Mouse (Mus musculus) limb, embryonic 15.5 days (tissue): ENCODE measurements around the gene Rpa1. TPM values are rescaled to one million over a fixed set of nuclear protein-coding genes. Genes with fewer than 3 reads are reported as not detected.
A peak's percentile ranks its signal among the peaks of the same experiment; 100 is the strongest.

Experiments used
- ATAC-seq: fragments of 200-750 bp; cut with Nextera tagmentation; 2 replicates; pipeline ENCODE4 v1.8.0; 2017; ENCODE audit warnings: low read depth, moderate TSS enrichment; ENCODE audit not compliant: insufficient number of reproducible peaks, low FRiP score, low TSS enrichment
- H3K27ac ChIP-seq: fragments of 300-500 bp; sonication (generic); 2 replicates; pipeline ENCODE4 v1.5.1; 2015; ENCODE audit warnings: moderate library complexity, mild to moderate bottlenecking, inconsistent platforms
- H3K27me3 ChIP-seq: fragments of 300-500 bp; sonication (generic); 2 replicates; pipeline ENCODE4 v1.6.1; 2015; ENCODE audit warnings: inconsistent platforms
- H3K36me3 ChIP-seq: fragments of 300-500 bp; sonication (generic); 2 replicates; pipeline ENCODE4 v1.6.1; 2015; ENCODE audit warnings: inconsistent platforms
- H3K4me1 ChIP-seq: fragments of 300-500 bp; sonication (generic); 2 replicates; pipeline ENCODE4 v1.6.1; 2015; ENCODE audit warnings: inconsistent platforms
- H3K4me2 ChIP-seq: fragments of 300-500 bp; sonication (generic); 2 replicates; pipeline ENCODE4 v1.6.1; 2015; ENCODE audit warnings: mild to moderate bottlenecking, inconsistent platforms
- H3K4me3 ChIP-seq: fragments of 300-500 bp; sonication (generic); 2 replicates; pipeline ENCODE4 v1.5.1; 2015; ENCODE audit warnings: mild to moderate bottlenecking, inconsistent platforms
- H3K9ac ChIP-seq: fragments of 300-500 bp; sonication (generic); 2 replicates; pipeline ENCODE4 v1.6.1; 2015; ENCODE audit warnings: inconsistent platforms
- H3K9me3 ChIP-seq: fragments of 300-500 bp; sonication (generic); 2 replicates; pipeline ENCODE4 v1.6.1; 2016; ENCODE audit warnings: inconsistent platforms
- WGBS: fragments of 180-500 bp; shearing (Covaris S2); methylation state at CpG from one replicate; pipeline ENCODE4 v1.1.7; 2015; 5-methylcytosine and 5-hydroxymethylcytosine counted together
- polyA plus RNA-seq: library from polyadenylated mRNA; unstranded; fragments of >200 nt; fragmentation: Nextera tagmentation; extraction: Ambion mirVana; gene quantifications from 2 replicates; pipeline ENCODE4 v1.2.1, GENCODE M21; 2015

Gene Rpa1
- polyA plus RNA-seq, 1 experiment from 2014 or later, result 102 TPM

GRCm38 (mm10) chr11:75269213-75269612, 78.9 kb downstream of the Rpa1 start:
- Histone ChIP-seq H3K27ac (no peak overlapping the region), H3K36me3 (no peaks in the 10 kb centered on the region), H3K9ac (no peak overlapping the region), H3K4me3 (no peak overlapping the region), H3K27me3 (no peaks in the 10 kb centered on the region), H3K4me1 (peaks cover 18% of the 10 kb centered on the region; the same call in 1 of the 2 replicates), H3K4me2 (no peak overlapping the region), H3K9me3 (no peaks in the 10 kb centered on the region)
- no peak for ATAC-seq
- WGBS, result 76% methylated on average over 4 of the region's 4 CpGs

DNA sequence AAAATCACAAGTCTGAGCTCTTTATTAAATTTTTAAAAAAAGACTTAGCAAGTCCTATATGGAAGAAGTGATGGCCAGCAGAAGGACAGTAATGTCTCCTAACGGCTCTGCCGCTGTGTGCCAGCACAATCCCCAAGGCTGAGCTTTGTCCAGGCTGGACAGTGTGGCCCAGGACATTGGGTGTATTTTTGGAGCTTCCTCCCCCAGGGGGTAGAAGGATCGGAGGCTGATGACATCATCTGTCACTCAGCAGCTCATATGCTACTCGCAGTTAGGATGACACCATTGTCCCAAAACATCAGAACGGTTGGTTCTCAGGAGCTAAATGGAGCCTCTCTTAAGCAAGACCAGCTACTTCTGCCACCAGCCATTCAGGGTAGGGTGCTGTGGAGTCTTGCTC, 79.6 kb downstream of the Rpa1 start:
- ATAC-seq, result no peak
- Histone ChIP-seq H3K27me3 (no peaks in the 10 kb centered on the region), H3K27ac (peak overlapping the region; percentile 12; the same call in 1 of the 2 replicates), H3K4me2 (no peak overlapping the region), H3K9ac (no peak overlapping the region), H3K9me3 (no peaks in the 10 kb centered on the region), H3K4me3 (no peak overlapping the region), H3K4me1 (peaks cover 22% of the 10 kb centered on the region), H3K36me3 (no peaks in the 10 kb centered on the region)
- WGBS, result 69% methylated on average over 5 of the region's 5 CpGs

DNA sequence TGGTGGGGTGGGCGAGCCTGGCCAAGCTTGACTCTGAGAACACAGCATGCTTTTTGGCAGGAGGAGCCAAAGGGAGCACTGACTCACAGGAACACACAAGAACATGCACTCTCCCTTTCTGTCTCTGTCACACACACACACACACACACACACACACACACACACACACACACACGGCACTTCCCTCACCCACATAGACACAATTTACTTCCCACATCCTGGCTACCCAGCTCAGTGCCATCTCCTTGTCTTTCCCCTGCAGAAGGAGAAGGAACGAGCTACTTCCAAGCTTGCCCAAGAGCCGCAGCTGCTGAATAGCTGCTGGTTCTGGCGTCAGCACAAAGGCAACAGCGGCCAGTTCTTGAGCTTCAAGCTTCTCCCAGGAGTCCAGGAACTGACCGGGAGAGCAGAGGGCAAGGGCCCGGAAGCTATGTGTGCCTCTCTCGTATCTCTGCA, 80.3 kb downstream of the Rpa1 start:
- Histone ChIP-seq H3K9ac (no peak overlapping the region), H3K4me1 (peaks cover 24% of the 10 kb centered on the region), H3K4me2 (no peak overlapping the region), H3K27ac (peak overlapping the region; percentile 12; the same call in 1 of the 2 replicates), H3K27me3 (no peaks in the 10 kb centered on the region), H3K36me3 (no peaks in the 10 kb centered on the region), H3K4me3 (no peak overlapping the region), H3K9me3 (no peaks in the 10 kb centered on the region)
- no peak for ATAC-seq
- WGBS, result 59% methylated on average over 9 of the region's 9 CpGs

- H3K27ac ChIP-seq, result no peak overlapping the region
- no peaks in the 10 kb centered on the region for H3K9me3 ChIP-seq
- H3K36me3 ChIP-seq, result no peaks in the 10 kb centered on the region
- ATAC-seq, result no peak
- H3K9ac ChIP-seq, result no peak overlapping the region
- H3K4me3 ChIP-seq, result no peak overlapping the region
- 53% methylated on average over 15 of the region's 15 CpGs for WGBS
- no peaks in the 10 kb centered on the region for H3K27me3 ChIP-seq
- H3K4me1 ChIP-seq, result peaks cover 28% of the 10 kb centered on the region
- no peak overlapping the region for H3K4me2 ChIP-seq
Observed at GRCm38 (mm10) chr11:75265545-75265944, 82.6 kb downstream of the Rpa1 start.

- H3K27ac ChIP-seq, result no peak overlapping the region
- H3K9me3 ChIP-seq, result no peaks in the 10 kb centered on the region
- no peak overlapping the region for H3K4me2 ChIP-seq
- H3K36me3 ChIP-seq, result no peaks in the 10 kb centered on the region
- ATAC-seq, result no peak
- H3K9ac ChIP-seq, result no peak overlapping the region
- 83% methylated on average over 6 of the region's 6 CpGs for WGBS
- H3K4me1 ChIP-seq, result peaks cover 32% of the 10 kb centered on the region
- H3K27me3 ChIP-seq, result no peaks in the 10 kb centered on the region
- H3K4me3 ChIP-seq, result no peak overlapping the region
Observed at GRCm38 (mm10) chr11:75264550-75264949, 83.6 kb downstream of the Rpa1 start.

GRCm38 (mm10) chr11:75263964-75264312, 84.2 kb downstream of the Rpa1 start:
- Histone ChIP-seq H3K27ac (no peak overlapping the region), H3K9me3 (no peaks in the 10 kb centered on the region), H3K4me2 (no peak overlapping the region), H3K27me3 (no peaks in the 10 kb centered on the region), H3K9ac (no peak overlapping the region), H3K4me3 (no peak overlapping the region), H3K4me1 (peaks cover 32% of the 10 kb centered on the region), H3K36me3 (no peaks in the 10 kb centered on the region)
- 46% methylated on average over 6 of the region's 6 CpGs for WGBS
- ATAC-seq, result no peak

DNA sequence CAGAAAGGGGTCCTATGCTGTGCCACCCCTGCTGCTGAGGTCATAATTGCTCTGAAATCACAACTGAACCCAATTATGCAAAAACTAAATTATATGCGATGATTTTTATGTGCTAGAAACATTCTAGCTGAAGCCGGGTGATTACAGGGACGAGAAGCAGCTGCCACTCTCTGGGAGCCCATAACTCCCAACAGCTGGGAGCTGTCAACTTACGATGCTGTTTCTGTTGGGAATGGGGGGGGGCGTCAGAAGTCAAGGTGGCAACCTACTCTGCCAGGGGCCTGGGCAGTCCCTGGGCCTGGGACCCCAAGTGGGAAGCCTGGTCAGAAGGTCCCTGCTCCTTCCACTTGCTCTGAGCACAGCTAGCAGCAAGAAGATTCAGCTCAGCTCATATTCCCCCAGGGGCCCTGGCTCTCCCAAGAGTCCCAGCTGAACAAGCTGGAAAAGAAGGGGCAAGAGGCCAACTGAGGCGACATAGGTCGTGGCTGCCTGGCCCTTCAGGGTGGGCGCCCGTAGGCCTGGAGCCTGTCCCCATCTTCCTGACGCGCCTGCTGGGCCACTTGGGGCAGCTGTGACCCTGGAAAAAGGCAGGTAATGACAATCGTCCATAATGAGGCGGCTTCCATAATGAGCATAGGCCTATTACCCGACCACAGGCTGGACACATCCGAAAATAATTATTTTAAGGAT, 84.7 kb downstream of the Rpa1 start:
- no peak overlapping the region for H3K4me2 ChIP-seq
- WGBS, result 35% methylated on average over 15 of the region's 15 CpGs
- no peak overlapping the region for H3K9ac ChIP-seq
- H3K4me1 ChIP-seq, result peaks cover 32% of the 10 kb centered on the region
- no peaks in the 10 kb centered on the region for H3K36me3 ChIP-seq
- no peaks in the 10 kb centered on the region for H3K9me3 ChIP-seq
- no peaks in the 10 kb centered on the region for H3K27me3 ChIP-seq
- H3K4me3 ChIP-seq, result no peak overlapping the region
- H3K27ac ChIP-seq, result no peak overlapping the region
- no peak for ATAC-seq

DNA sequence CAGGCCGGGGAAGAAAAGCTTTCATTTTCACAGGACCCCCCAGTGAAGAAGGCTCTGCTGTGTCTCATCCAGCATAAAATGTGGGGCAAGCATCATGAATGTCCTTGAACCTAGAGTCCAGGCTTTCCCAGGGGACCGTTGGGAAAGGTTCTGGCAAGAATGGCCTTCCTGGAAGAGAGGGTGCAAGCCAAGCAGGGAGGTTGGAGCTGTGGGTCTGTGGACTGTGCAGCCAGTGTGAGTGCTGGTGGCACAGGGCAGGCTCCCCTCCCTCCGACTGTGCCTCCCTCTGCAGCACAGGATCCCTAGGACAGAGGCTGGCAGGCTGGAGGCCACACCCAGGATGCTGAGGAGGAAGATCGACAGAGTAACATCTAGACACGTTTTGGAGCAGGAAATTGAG, 85.3 kb downstream of the Rpa1 start:
- Histone ChIP-seq H3K4me1 (peaks cover 30% of the 10 kb centered on the region), H3K27me3 (no peaks in the 10 kb centered on the region), H3K27ac (no peak overlapping the region), H3K4me3 (no peak overlapping the region), H3K4me2 (no peak overlapping the region), H3K36me3 (no peaks in the 10 kb centered on the region), H3K9ac (no peak overlapping the region), H3K9me3 (no peaks in the 10 kb centered on the region)
- WGBS, result 31% methylated on average over 5 of the region's 5 CpGs
- no peak for ATAC-seq

- peaks cover 29% of the 10 kb centered on the region for H3K4me1 ChIP-seq
- 77% methylated on average over 3 of the region's 3 CpGs for WGBS
Observed at GRCm38 (mm10) chr11:75262181-75262580, 85.9 kb downstream of the Rpa1 start.

GRCm38 (mm10) chr11:75261730-75262129, 86.4 kb downstream of the Rpa1 start:
- Histone ChIP-seq H3K27ac (no peak overlapping the region), H3K4me3 (no peak overlapping the region), H3K27me3 (no peaks in the 10 kb centered on the region), H3K36me3 (no peaks in the 10 kb centered on the region), H3K4me2 (no peak overlapping the region), H3K9ac (no peak overlapping the region), H3K9me3 (no peaks in the 10 kb centered on the region), H3K4me1 (peaks cover 29% of the 10 kb centered on the region)
- 92% methylated on average over 4 of the region's 4 CpGs for WGBS
- no peak for ATAC-seq

More at GRCm38 (mm10) chr11:75262181-75262580, 85.9 kb downstream of the Rpa1 start:
- Histone ChIP-seq H3K4me3 (no peak overlapping the region), H3K27ac (no peak overlapping the region), H3K4me2 (no peak overlapping the region), H3K36me3 (no peaks in the 10 kb centered on the region), H3K9me3 (no peaks in the 10 kb centered on the region), H3K9ac (no peak overlapping the region), H3K27me3 (no peaks in the 10 kb centered on the region)
- no peak for ATAC-seq

DNA sequence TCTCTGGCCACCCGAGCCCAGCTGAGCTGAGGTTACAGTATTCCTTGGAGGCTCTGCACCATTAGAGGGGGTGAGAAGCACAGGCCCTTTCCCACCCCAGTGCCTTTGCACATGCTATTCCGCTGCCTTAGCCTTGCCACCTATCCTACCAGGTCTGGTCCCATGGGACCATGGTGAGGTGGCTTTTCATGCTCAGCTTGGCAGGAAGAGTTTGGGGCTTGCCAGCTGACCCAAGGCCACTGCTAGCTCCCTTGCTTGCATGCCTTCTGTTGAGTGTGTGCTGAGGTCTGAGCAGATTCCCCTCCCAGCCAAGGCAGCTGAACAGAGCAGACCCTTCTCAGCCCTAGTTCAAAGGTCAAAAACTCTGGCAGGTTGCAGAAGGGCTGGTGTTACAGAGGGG, 87.1 kb downstream of the Rpa1 start:
- Histone ChIP-seq H3K4me1 (peaks cover 29% of the 10 kb centered on the region), H3K27ac (no peak overlapping the region), H3K9ac (no peak overlapping the region), H3K27me3 (no peaks in the 10 kb centered on the region), H3K4me3 (no peak overlapping the region), H3K4me2 (no peak overlapping the region), H3K36me3 (no peaks in the 10 kb centered on the region), H3K9me3 (no peaks in the 10 kb centered on the region)
- whole genome bisulfite sequencing, result 89% methylated on average over 2 of the region's 2 CpGs
- no peak for ATAC-seq

DNA sequence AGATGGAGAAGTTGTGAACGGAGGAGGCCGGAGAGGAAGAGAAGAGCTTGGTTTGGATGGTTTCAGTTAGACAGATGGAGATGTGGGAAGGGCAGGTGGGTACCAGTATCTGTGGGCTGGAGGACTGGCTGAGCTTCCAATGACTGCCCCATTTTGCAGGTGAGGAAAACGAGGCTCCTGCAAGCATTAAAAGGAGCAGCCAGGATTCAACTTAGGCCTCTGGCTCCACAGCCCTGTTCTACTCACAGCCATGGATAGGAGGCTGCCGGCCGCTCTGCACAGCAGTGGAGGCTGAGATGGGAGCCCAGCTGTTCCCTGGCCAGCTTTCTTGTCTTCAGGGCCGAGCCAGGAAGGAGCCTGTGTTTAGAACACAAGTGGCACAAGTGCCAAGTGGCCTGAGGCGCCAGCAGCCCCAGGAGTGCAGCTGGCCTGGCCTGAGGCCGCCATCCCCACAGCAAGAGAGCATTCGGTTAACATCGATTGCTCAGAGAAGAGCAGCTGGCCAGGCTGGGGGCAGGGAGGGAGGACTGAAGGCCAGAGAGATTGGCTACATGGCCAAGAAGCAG, 88.0 kb downstream of the Rpa1 start:
- peaks cover 21% of the 10 kb centered on the region for H3K4me1 ChIP-seq
- H3K27me3 ChIP-seq, result no peaks in the 10 kb centered on the region
- H3K4me2 ChIP-seq, result no peak overlapping the region
- H3K9ac ChIP-seq, result no peak overlapping the region
- H3K27ac ChIP-seq, result no peak overlapping the region
- no peaks in the 10 kb centered on the region for H3K9me3 ChIP-seq
- H3K4me3 ChIP-seq, result no peak overlapping the region
- 58% methylated on average over 10 of the region's 10 CpGs for WGBS
- no peaks in the 10 kb centered on the region for H3K36me3 ChIP-seq
- peak; percentile 59; the same call in 1 of the 2 replicates for ATAC-seq
